Mouse (Mus musculus) megakaryocyte, embryonic 14.5 days (primary cell): ENCODE measurements around the gene Nadk2. TPM values are rescaled to one million over a fixed set of nuclear protein-coding genes. Genes with fewer than 3 reads are reported as not detected.

Source experiments
- H3K27me3 ChIP-seq: replicated peaks from 2 replicates; pipeline ENCODE3; 2012; ENCODE audit warnings: inconsistent platforms
- H3K36me3 ChIP-seq: replicated peaks from 2 replicates; pipeline ENCODE3; 2012; ENCODE audit warnings: low read length, inconsistent platforms, mixed read lengths
- H3K4me1 ChIP-seq: 2 replicates; pipeline ENCODE4 v1.6.1; 2012; ENCODE audit warnings: inconsistent platforms
- H3K4me3 ChIP-seq: replicated peaks from 2 replicates; pipeline ENCODE3; 2012; ENCODE audit warnings: moderate library complexity, mild to moderate bottlenecking, inconsistent platforms
- H3K9me3 ChIP-seq: 2 replicates; pipeline ENCODE4 v1.6.1; 2012; ENCODE audit warnings: inconsistent platforms
- FLI1 ChIP-seq: IDR thresholded peaks from 2 replicates; pipeline ENCODE4 v1.6.1; 2012; ENCODE audit warnings: low read length, inconsistent platforms, mixed read lengths
- GATA1 ChIP-seq: IDR thresholded peaks from 3 replicates; pipeline ENCODE4 v1.6.1; 2012; ENCODE audit warnings: mixed read lengths, low read length, inconsistent platforms, borderline replicate concordance
- polyA plus RNA-seq: library from polyadenylated mRNA; stranded (reverse); fragments of >175 nt; gene quantifications from 2 replicates; pipeline ENCODE4 v1.2.3, GENCODE M21; 2012; ENCODE audit warnings: low replicate concordance; ENCODE audit not compliant: insufficient read depth

Gene Nadk2
- polyA plus RNA-seq, 1 experiment, result 8.6 TPM

DNA sequence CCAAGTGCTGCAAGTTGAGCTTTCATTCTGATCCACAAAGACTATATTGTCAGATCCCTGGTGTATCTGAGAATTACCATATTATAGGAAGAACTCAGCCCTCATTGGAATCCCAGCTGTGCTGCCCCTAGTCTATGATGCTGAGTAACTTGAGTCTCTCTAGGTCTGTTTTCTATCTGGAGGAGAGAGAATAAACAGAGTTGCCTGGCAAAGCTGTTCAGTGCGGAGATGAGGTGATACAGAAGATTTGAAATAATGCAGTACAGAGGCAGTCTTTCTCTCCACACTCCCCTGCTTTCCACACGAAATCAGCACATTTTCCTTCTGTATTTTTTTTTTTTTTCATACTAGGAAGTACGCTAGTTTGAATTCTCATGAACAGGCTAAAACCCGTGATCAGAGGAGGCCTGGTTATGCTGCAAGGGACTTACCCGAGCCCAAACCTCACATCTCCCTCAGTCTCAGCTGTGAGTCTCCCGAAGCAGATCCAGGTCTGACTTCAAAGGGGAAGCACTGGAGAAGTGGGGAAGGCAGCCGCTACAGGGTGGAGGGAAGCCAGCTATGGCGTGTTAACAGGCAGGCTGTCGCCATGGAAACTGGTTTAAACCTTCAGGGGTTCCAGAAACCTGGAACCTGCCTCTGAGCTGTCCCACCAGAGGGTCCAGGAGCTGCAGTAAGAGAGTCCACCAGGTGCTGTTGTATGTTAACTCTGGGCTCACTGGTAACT lies 59.9 kb downstream of the Nadk2 start:
- peaks cover 38% of the 10 kb centered on the region for H3K4me1 ChIP-seq
- H3K27me3 ChIP-seq, result no peaks in the 10 kb centered on the region
- TF ChIP-seq GATA1 (no peak), FLI1 (no peak)
- H3K36me3 ChIP-seq, result peaks cover 85% of the 10 kb centered on the region
- H3K9me3 ChIP-seq, result no peaks in the 10 kb centered on the region
- no peak overlapping the region for H3K4me3 ChIP-seq

DNA sequence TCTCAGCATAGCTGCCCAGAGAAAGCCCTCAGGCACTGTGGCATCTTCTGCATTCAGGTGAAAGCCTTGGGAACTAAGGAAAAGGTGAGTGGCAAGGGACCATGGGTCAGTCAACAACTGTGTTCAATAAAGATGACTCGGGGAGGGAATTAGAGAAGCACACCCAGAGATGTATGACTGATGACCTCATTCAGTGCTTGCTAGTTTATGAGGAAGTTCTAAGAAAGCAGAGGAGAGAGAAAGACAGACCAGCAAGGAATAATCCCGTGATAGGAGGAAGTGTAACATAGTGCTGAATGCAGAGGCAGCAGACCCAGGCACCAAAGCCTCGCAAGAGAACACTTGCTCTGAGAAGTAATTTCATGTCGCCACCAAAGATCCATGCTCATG lies 60.4 kb downstream of the Nadk2 start:
- peaks cover 85% of the 10 kb centered on the region for H3K36me3 ChIP-seq
- peaks cover 41% of the 10 kb centered on the region for H3K4me1 ChIP-seq
- H3K9me3 ChIP-seq, result no peaks in the 10 kb centered on the region
- H3K4me3 ChIP-seq, result no peak overlapping the region
- TF ChIP-seq FLI1 (no peak), GATA1 (no peak)
- H3K27me3 ChIP-seq, result no peaks in the 10 kb centered on the region

DNA sequence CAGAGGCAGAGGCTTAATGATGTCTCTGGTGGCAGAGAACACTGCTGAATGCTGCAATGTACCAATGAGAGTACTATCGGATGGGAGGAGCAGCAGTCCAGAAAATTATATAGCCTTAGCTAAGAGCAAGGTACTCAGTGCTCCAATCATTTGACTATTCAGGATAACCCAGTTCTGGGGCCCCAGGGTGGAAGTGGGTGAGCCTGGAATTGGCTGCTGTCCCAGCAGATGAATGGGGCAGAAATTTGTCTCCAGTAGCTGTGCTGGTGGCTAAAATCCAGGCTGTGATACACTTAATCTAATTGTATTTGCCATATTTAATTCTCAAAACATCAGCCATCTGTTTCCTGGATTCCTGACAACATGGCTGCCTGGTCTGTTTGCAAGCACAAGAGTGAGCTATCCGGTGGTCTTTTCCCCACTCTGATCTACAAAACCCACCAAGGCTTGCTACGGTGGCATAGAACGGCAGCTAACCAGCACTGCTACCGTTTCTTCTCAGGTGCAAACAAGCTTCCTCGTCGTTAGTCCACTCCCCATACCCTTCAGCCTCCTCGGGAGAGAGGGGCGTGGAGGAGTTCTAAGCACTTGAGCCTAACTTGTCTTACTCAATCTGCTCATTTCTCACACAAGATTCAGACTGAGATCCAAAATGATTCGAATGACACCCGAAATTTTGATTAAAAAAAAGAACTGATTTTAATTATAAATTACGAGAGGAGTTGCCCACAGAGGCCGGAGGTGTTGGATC lies 61.8 kb downstream of the Nadk2 start:
- Histone ChIP-seq H3K4me3 (no peak overlapping the region), H3K36me3 (peaks cover 85% of the 10 kb centered on the region), H3K4me1 (peaks cover 39% of the 10 kb centered on the region), H3K27me3 (no peaks in the 10 kb centered on the region), H3K9me3 (no peaks in the 10 kb centered on the region)
- no peak for TF ChIP-seq FLI1
- TF ChIP-seq GATA1, result no peak

DNA sequence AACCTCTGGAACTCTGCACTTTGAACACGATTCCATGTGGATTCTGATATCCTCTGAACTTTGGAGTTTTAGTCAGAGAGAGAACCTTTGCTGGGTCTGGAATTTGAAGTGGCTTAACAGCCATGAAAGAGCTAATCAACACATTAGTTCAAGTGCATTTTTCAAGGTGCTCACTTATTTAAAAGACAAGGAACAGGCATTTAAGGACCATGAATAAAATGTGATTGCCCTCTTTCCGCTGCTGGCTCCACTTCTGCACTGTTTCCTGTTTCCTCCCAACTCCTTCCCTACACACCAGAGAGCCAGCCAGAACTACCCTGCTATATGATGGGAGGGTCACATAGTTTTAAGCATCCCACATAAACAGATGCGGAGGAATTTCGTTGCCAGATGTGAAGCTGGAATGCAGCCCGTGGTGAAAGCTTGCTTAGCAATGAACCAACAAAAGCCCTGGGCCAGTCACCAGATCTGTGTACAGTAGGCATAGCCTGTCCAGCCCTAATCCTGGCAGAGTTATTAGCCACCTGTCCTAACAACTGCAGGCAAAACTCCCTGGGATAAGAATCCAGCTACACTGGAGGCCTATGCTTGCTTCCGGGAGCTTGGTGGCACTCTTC lies 63.9 kb downstream of the Nadk2 start:
- no peak for TF ChIP-seq GATA1
- TF ChIP-seq FLI1, result no peak
- Histone ChIP-seq H3K27me3 (no peaks in the 10 kb centered on the region), H3K9me3 (no peaks in the 10 kb centered on the region), H3K36me3 (peaks cover 71% of the 10 kb centered on the region), H3K4me3 (no peak overlapping the region), H3K4me1 (peaks cover 48% of the 10 kb centered on the region)

DNA sequence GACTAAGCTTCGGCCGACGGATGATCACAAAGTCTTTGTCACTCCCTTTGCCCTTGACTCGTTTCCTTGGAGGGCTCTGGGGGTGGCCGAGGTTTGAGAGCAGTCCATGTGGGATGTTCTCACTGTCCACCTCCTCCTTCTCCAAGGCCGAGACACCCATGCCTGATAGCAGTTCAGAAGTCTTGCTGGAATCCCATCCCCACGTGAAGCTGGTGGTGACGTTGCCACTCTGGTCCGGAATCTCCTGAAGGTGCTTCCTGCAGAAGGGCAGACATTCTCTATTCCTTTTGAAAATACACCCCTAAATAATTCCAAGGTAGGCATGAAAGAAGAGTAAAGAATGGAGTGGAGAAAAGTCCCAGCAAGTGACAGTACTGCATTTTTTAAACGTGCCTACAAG lies 68.4 kb downstream of the Nadk2 start:
- Histone ChIP-seq H3K27me3 (no peaks in the 10 kb centered on the region), H3K4me3 (peak overlapping the region; percentile 98), H3K4me1 (peaks cover 50% of the 10 kb centered on the region), H3K36me3 (peaks cover 38% of the 10 kb centered on the region), H3K9me3 (no peaks in the 10 kb centered on the region)
- TF ChIP-seq GATA1 (no peak), FLI1 (no peak)

DNA sequence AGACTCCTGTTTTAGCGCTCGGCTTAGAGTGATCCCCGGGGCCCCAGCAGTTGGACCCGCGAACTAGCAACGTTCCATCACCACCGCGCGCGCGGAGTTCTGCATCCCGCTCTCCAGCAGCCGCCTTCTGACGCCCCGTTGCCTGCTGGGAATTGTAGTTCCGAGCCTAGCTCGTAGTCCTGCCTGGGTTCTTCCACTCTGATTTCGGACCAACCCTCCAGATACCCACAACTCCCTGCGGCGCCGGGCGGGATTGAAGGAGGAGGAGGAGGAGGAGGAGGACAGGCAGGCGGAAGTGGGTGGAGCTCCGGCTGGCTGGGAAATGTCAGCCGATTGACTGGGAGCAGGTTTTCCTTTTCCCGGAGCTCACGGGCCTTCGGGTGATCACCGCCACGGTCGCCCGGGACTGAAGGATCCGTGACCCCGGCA lies 69.2 kb downstream of the Nadk2 start, which contains the start of gene Lmbrd2:
Gene Lmbrd2 (plus strand): TSS at position 299 of the 429 bp plus-strand sequence.
- peaks cover 35% of the 10 kb centered on the region for H3K36me3 ChIP-seq
- H3K27me3 ChIP-seq, result no peaks in the 10 kb centered on the region
- peak within 1 kb of the TSS; percentile 98 for H3K4me3 ChIP-seq

DNA sequence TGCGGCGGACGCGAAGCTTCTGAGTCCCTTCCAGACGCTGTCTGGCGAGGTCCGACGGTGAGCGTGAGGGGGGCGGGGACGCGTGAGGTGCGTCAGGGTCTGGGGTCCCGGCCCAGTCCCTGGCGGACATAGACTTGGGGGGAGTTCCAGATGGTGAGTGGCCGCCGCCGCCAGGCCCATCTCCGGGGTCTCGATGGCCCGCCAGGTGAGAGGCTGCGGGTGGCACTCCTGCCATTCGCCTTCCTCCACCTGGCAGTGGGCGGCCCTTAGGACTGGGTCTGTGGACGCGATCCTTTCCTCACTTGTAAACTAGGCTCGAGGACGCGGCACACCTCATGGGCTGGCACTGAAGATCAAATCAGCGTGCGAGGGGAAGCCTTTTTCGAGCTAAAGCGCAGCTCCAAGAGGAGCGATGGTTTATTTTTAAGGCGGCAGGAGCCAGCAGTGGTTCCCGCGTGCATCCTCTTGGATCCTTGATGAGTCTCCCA lies 69.7 kb downstream of the Nadk2 start:
- peaks cover 33% of the 10 kb centered on the region for H3K36me3 ChIP-seq
- H3K4me3 ChIP-seq, result peak overlapping the region; percentile 98
- no peak for TF ChIP-seq FLI1
- TF ChIP-seq GATA1, result no peak
- H3K4me1 ChIP-seq, result peaks cover 47% of the 10 kb centered on the region
- H3K9me3 ChIP-seq, result no peaks in the 10 kb centered on the region
- no peaks in the 10 kb centered on the region for H3K27me3 ChIP-seq

More for the DNA sequence above, 69.2 kb downstream of the Nadk2 start, which contains the start of gene Lmbrd2:
- Histone ChIP-seq H3K9me3 (no peaks in the 10 kb centered on the region), H3K4me1 (peaks cover 49% of the 10 kb centered on the region)
- TF ChIP-seq GATA1 (no peak), FLI1 (no peak)

DNA sequence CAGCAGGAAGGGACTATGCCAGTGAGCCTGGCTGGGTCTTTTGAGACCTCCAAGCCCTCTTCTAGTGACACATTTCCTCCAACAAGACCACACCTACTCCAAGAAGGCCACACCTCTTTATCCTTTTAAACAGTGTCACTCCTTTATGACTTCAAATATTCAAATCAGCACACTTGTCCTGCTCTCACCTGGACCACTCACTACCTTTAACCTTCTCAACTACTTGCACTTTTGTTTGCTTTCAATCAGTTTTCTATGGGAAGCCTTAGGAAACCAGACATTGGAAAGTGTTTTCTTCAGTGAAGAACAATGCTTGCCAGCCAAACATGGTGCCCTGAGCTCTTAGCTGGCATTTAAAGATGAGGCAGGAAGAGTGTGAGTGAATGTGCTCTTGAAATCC lies 84.3 kb downstream of the Nadk2 start, which contains the start of gene Skp2:
Gene Skp2 (minus strand): TSS at position 101 of the 400 bp plus-strand sequence.
- Histone ChIP-seq H3K4me3 (no peak within 1 kb of the TSS), H3K36me3 (peaks cover 77% of the 10 kb centered on the region), H3K4me1 (peaks cover 29% of the 10 kb centered on the region), H3K9me3 (no peaks in the 10 kb centered on the region), H3K27me3 (no peaks in the 10 kb centered on the region)
- TF ChIP-seq GATA1 (no peak), FLI1 (no peak)

Other genes with a start within 250 kb of the Nadk2 start
- gene Ranbp3l, start 103.3 kb upstream of the Nadk2 start, polyA plus RNA-seq, result not detected in 2 replicates
- 0.44 TPM in 1 of 2 replicates, not detected in the other for gene Lmbrd2, start 69.3 kb downstream of the Nadk2 start, polyA plus RNA-seq
- 1.2 TPM in 1 of 2 replicates, not detected in the other for gene Skp2, start 84.2 kb downstream of the Nadk2 start, polyA plus RNA-seq
- gene Ugt3a1, start 205.6 kb downstream of the Nadk2 start, polyA plus RNA-seq, result not detected in 2 replicates